Mouse (Mus musculus) heart, adult 11 months (tissue): ENCODE results near the gene Znrd1as.

Source experiments
- DNase-seq: peaks from one replicate; pipeline ENCODE4 v3.0.0; 2022

Gene Znrd1as

GRCm38 (mm10) chr17:36997033-36997735, 38.8 kb downstream of the Znrd1as start:
- peak; percentile 91 for DNase-seq

DNA sequence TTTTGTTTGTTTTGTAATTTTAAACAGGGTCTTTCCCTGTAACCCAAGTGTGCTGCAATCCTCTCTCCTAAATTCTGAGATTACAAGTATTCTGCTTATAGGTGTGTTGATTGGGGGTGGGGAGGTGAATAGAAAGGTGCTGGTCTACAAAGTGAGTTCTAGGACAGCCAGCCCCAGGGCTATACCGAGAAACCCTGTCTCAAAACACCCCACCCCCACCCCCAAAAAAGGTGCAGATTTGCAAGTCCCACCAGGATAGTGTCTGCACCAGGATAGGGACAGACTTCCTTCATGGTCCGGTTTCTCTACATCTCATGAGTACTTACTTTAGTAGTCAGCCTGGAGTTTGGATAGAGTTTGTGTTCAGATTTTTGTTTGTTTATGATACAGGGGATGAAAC, 40.1 kb downstream of the Znrd1as start:
- DNase-seq = no peak

DNA sequence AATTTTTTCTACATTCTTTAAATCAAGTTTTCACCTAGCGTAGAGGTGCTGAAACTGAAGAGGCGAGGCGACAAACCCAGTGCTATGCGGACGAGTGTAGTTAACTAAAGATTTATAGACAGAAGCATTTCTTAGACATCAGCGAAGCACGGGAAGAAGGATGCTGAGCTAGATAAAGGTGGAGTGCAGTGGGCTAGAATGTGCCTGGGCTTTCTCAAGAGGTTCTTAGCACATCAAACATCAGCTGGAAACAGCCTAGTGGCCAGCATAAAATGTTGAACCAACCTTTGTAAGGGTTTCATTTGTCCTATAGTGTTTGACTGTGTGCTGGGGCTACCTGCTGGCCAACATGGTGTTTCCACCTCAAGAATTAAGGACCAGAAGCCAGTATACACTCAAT, 42.5 kb downstream of the Znrd1as start, which contains the start of gene Zfp57:
Gene Zfp57 (plus strand): TSS at position 301 of the 400 bp plus-strand sequence.
- no peak for DNase-seq

GRCm38 (mm10) chr17:37002364-37003330, 44.3 kb downstream of the Znrd1as start:
- peak; percentile 96 for DNase-seq

GRCm38 (mm10) chr17:37003366-37003765, 45.0 kb downstream of the Znrd1as start:
- no peak for DNase-seq

GRCm38 (mm10) chr17:37008161-37008560, 49.8 kb downstream of the Znrd1as start:
- no peak for DNase-seq

- DNase-seq = no peak
These were observed 51.2 kb downstream of the Znrd1as start for GRCm38 (mm10) chr17:37009460-37010042.

DNA sequence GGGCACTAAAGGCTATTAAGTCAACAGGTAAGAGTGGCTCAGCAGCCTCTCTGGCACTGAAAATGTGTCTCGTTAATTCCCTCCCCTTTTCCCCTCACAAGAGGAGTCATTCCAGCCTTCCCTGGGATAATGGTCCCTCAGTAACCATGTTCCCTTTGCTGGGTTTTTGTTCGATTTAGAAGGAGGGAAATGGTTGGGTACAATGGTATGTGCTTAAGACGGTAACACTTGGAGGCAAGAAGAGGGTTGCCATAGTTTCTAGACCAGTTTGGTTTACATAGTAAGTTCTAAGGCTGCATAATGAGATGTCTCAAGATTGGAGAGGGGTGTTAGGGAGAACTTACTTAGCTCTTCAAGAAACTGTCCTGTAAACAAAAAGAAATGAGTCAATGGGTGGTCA, 53.3 kb downstream of the Znrd1as start:
- no peak for DNase-seq

DNA sequence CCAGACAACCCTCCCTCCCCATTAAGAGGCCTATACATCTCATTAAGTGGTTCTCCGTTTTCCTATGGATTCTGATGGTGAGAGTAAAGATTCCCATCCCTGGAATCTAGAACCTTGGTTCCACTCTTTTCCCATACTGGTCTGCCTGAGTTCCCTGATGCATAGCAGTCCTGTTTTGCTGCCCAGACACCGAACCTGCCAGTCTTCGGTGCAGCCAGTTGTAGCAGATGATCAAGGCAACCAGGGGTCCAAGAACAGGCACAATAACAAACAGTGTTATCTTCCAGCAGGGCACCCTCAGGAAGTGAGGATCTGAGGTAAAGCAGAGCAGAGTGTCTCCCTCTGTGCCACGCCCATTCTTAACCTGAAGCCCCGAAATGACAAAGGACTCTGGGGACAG, 53.7 kb downstream of the Znrd1as start:
- DNase-seq = no peak
